Mouse (Mus musculus) MEL (cell line): Measurements from ENCODE around the gene Abcc2. TPM values are rescaled to one million over a fixed set of nuclear protein-coding genes. Genes with fewer than 3 reads are reported as not detected.

Experiments used
- DNase-seq: peaks from one replicate; pipeline ENCODE4 v3.0.0; 2011; ENCODE audit warnings: low read depth, low spot score
- H3K27ac ChIP-seq: 2 replicates; pipeline ENCODE4 v1.5.1; 2012; ENCODE audit warnings: low read depth, mild to moderate bottlenecking, control low read depth, low read length, moderate library complexity; ENCODE audit not compliant: control insufficient read depth
- H3K27me3 ChIP-seq, 2 experiments: fragments of 150-350 bp in 1 of 2; sonication (generic) in 1 of 2; 2 replicates each; pipeline ENCODE4 v1.6.1; 2012; ENCODE audit warnings: low read length in 2 of 2, mild to moderate bottlenecking in 2 of 2, improper control_type of control experiment in 1 of 2, moderate library complexity in 1 of 2; ENCODE audit not compliant: insufficient read depth in 2 of 2, control insufficient read depth in 1 of 2
- H3K36me3 ChIP-seq, 2 experiments: 2 replicates each; pipeline ENCODE4 v1.6.1; 2012 to 2014; ENCODE audit warnings: low read length in 2 of 2, improper control_type of control experiment in 1 of 2, inconsistent platforms in 1 of 2, mild to moderate bottlenecking in 1 of 2; ENCODE audit not compliant: insufficient read depth in 2 of 2, control insufficient read depth in 1 of 2
- H3K4me1 ChIP-seq, 2 experiments: fragments of 150-350 bp in 1 of 2; sonication (generic) in 1 of 2; 2 replicates each; pipeline ENCODE4 v1.6.1; 2012; ENCODE audit warnings: low read length in 2 of 2, improper control_type of control experiment in 1 of 2, mild to moderate bottlenecking in 1 of 2; ENCODE audit not compliant: insufficient read depth in 2 of 2, control insufficient read depth in 1 of 2
- H3K4me3 ChIP-seq, 2 experiments: fragments of 150-350 bp in 1 of 2; sonication (generic) in 1 of 2; 2 replicates each; pipeline ENCODE4 v1.5.1; 2012; ENCODE audit warnings: low read depth in 2 of 2, low read length in 2 of 2, mild to moderate bottlenecking in 2 of 2, moderate library complexity in 2 of 2, control low read depth in 1 of 2, improper control_type of control experiment in 1 of 2; ENCODE audit not compliant: control insufficient read depth in 1 of 2, insufficient read depth in 1 of 2
- H3K79me2 ChIP-seq: 2 replicates; pipeline ENCODE4 v1.6.1; 2012; ENCODE audit warnings: mild to moderate bottlenecking, low read length, moderate library complexity; ENCODE audit not compliant: control insufficient read depth, poor library complexity, insufficient read depth
- H3K9ac ChIP-seq: 2 replicates; pipeline ENCODE4 v1.6.1; 2012; ENCODE audit warnings: low read depth, mild to moderate bottlenecking, control low read depth, low read length, moderate library complexity; ENCODE audit not compliant: control insufficient read depth, poor library complexity, severe bottlenecking
- H3K9me3 ChIP-seq: fragments of 150-350 bp; sonication (generic); replicated peaks from 2 replicates; pipeline ENCODE4 v1.6.1; 2012; ENCODE audit warnings: mild to moderate bottlenecking, low read length, improper control_type of control experiment, moderate library complexity; ENCODE audit not compliant: insufficient read depth
- BHLHE40 ChIP-seq: IDR thresholded peaks from 2 replicates; pipeline ENCODE4 v1.6.1; 2012; ENCODE audit warnings: low read depth, mild to moderate bottlenecking, inconsistent platforms, low read length, improper control_type of control experiment, borderline replicate concordance
- CTCF ChIP-seq, 3 experiments: IDR thresholded peaks in 2 of 3; conservative IDR thresholded peaks in 1 of 3; 2 replicates each; pipeline ENCODE4 v1.5.1; 2011 to 2012; ENCODE audit warnings: low read length in 3 of 3, low read depth in 2 of 3, mild to moderate bottlenecking in 2 of 3, improper control_type of control experiment in 1 of 3, inconsistent platforms in 1 of 3, mixed read lengths in 1 of 3, moderate library complexity in 1 of 3; ENCODE audit not compliant: control insufficient read depth in 1 of 3, insufficient read depth in 1 of 3, poor library complexity in 1 of 3, severe bottlenecking in 1 of 3
- EP300 ChIP-seq, 2 experiments: IDR thresholded peaks; 2 replicates each; pipeline ENCODE4 v1.6.1; 2011; ENCODE audit warnings: improper control_type of control experiment in 2 of 2, low read length in 2 of 2, low read depth in 1 of 2, mild to moderate bottlenecking in 1 of 2
- GATA1 ChIP-seq: IDR thresholded peaks from 2 replicates; pipeline ENCODE4 v1.6.1; 2011; ENCODE audit warnings: low read depth, low read length, improper control_type of control experiment
- HCFC1 ChIP-seq: IDR thresholded peaks from 2 replicates; pipeline ENCODE4 v1.6.1; 2012; ENCODE audit warnings: low read depth, mild to moderate bottlenecking, inconsistent platforms, low read length, improper control_type of control experiment, moderate library complexity
- MAX ChIP-seq: IDR thresholded peaks from 2 replicates; pipeline ENCODE4 v1.6.1; 2011; ENCODE audit warnings: low read length, improper control_type of control experiment
- MAZ ChIP-seq: IDR thresholded peaks from 2 replicates; pipeline ENCODE4 v1.6.1; 2012; ENCODE audit warnings: low read depth, mild to moderate bottlenecking, inconsistent platforms, low read length, improper control_type of control experiment
- MYC ChIP-seq: IDR thresholded peaks from 2 replicates; pipeline ENCODE4 v1.6.1; 2011; ENCODE audit warnings: low read depth, mild to moderate bottlenecking, low read length, improper control_type of control experiment, moderate library complexity
- POLR2AphosphoS2 ChIP-seq: IDR thresholded peaks from 2 replicates; pipeline ENCODE4 v1.6.1; 2011; ENCODE audit warnings: low read length, improper control_type of control experiment
- POLR2AphosphoS5 ChIP-seq: IDR thresholded peaks from 2 replicates; pipeline ENCODE4 v1.6.1; 2012; ENCODE audit warnings: low read depth, borderline replicate concordance, mild to moderate bottlenecking, inconsistent platforms, low read length, moderate library complexity, mixed read lengths
- RCOR1 ChIP-seq: IDR thresholded peaks from 2 replicates; pipeline ENCODE4 v1.6.1; 2012; ENCODE audit warnings: low read depth, mild to moderate bottlenecking, inconsistent platforms, low read length, improper control_type of control experiment
- SIN3A ChIP-seq: IDR thresholded peaks from 2 replicates; pipeline ENCODE4 v1.6.1; 2012; ENCODE audit warnings: low read length, improper control_type of control experiment, inconsistent platforms
- TCF12 ChIP-seq: IDR thresholded peaks from 2 replicates; pipeline ENCODE4 v1.6.1; 2014; ENCODE audit warnings: low read depth, mild to moderate bottlenecking, inconsistent platforms, low read length, improper control_type of control experiment, moderate library complexity
- USF1 ChIP-seq: IDR thresholded peaks from 2 replicates; pipeline ENCODE4 v1.6.1; 2014; ENCODE audit warnings: low read depth, mild to moderate bottlenecking, inconsistent platforms, low read length, improper control_type of control experiment, moderate library complexity
- USF2 ChIP-seq, 2 experiments: IDR thresholded peaks; 2 replicates each; pipeline ENCODE4 v1.6.1; 2011 to 2012; ENCODE audit warnings: improper control_type of control experiment in 2 of 2, low read length in 2 of 2, borderline replicate concordance in 1 of 2, inconsistent platforms in 1 of 2, low read depth in 1 of 2, mild to moderate bottlenecking in 1 of 2; ENCODE audit not compliant: insufficient read depth in 1 of 2
- ZMIZ1 ChIP-seq: IDR thresholded peaks from 2 replicates; pipeline ENCODE4 v1.6.1; 2012; ENCODE audit warnings: low read depth, mild to moderate bottlenecking, inconsistent platforms, low read length, improper control_type of control experiment, moderate library complexity
- ZNF384 ChIP-seq: IDR thresholded peaks from 2 replicates; pipeline ENCODE4 v1.6.1; 2012; ENCODE audit warnings: low read depth, mild to moderate bottlenecking, inconsistent platforms, low read length, improper control_type of control experiment
- polyA plus RNA-seq, 2 experiments: library from polyadenylated mRNA; stranded (reverse) in 1 of 2; unstranded in 1 of 2; fragments of >175 nt in 1 of 2; fragments of >200 nt in 1 of 2; gene quantifications; 2 replicates each; pipeline versions ENCODE4 v1.2.1 to v1.2.4; 2012; ENCODE audit warnings: low replicate concordance in 2 of 2, low read depth in 1 of 2; ENCODE audit not compliant: insufficient read length in 2 of 2, insufficient read depth in 1 of 2, missing spikeins in 1 of 2
- total RNA-seq: library from RNA; depleted of rRNA; stranded (reverse); fragments of 300-350 nt; gene quantifications from 2 replicates; pipeline ENCODE4 v1.2.3, GENCODE M21; 2012

Abcc2 gene
- total and polyA plus RNA-seq, 3 experiments = 0.04 TPM; not detected in 2

GRCm38 (mm10) chr19:43745740-43746139, 36.3 kb upstream of the Abcc2 start:
- H3K9ac ChIP-seq = no peak overlapping the region
- H3K4me3 ChIP-seq = no peak overlapping the region
- DNase-seq = no peak
- peaks cover 7 to 9% of the 10 kb centered on the region in 2 experiments for H3K4me1 ChIP-seq
- no peaks in the 10 kb centered on the region for H3K27me3 ChIP-seq
- H3K27ac ChIP-seq = peak overlapping the region; percentile 9; the same call in 1 of the 2 replicates
- H3K36me3 ChIP-seq = peaks cover 20% of the 10 kb centered on the region in 2 experiments
- H3K79me2 ChIP-seq = no peaks in the 10 kb centered on the region
- no peaks in the 10 kb centered on the region for H3K9me3 ChIP-seq
- TF ChIP-seq MAZ (no peak), ZMIZ1 (no peak), RCOR1 (no peak; the same call in 1 of the 2 replicates), POLR2AphosphoS2 (0 out of 2 replicates have a peak, but pooled peaks have one; percentile 29), MAX (0 out of 2 replicates have a peak, but pooled peaks have one; percentile 19), BHLHE40 (peak; percentile 88), MYC (peak; percentile 44; the same call in 1 of the 2 replicates), TCF12 (0 out of 2 replicates have a peak, but pooled peaks have one; percentile 25), HCFC1 (no peak), SIN3A (0 out of 2 replicates have a peak, but pooled peaks have one; percentile 25), EP300 (IDR thresholded peaks at IDR 0.05; ENCODE audit: low read depth in 1 of 2, low read length in 2 of 2) (peak; percentile 44 to 48; a peak in 2 of 4 replicates), GATA1 (peak; percentile 66)

GRCm38 (mm10) chr19:43747877-43748276, 34.1 kb upstream of the Abcc2 start:
- DNase-seq = no peak
- TF ChIP-seq CTCF (IDR thresholded peaks at IDR 0.05 in 2 of 3, conservative IDR thresholded peaks at IDR 0.05 in 1 of 3; ENCODE audit: control insufficient read depth in 1 of 3, insufficient read depth in 1 of 3, low read depth in 2 of 3, low read length in 3 of 3, poor library complexity in 1 of 3, severe bottlenecking in 1 of 3) = no peak
- no peak for TF ChIP-seq POLR2AphosphoS5
- TF ChIP-seq MYC = no peak
- TF ChIP-seq RCOR1 = no peak
- no peak for TF ChIP-seq USF2 (IDR thresholded peaks at IDR 0.05; ENCODE audit: borderline replicate concordance in 1 of 2, insufficient read depth in 1 of 2, low read depth in 1 of 2, low read length in 2 of 2)
- no peak for TF ChIP-seq ZNF384
- TF ChIP-seq USF1 = no peak
- TF ChIP-seq MAZ = no peak
- Histone ChIP-seq H3K27me3 (no peaks in the 10 kb centered on the region), H3K27ac (no peak overlapping the region), H3K4me3 (no peak overlapping the region), H3K36me3 (peaks cover 20 to 28% of the 10 kb centered on the region in 2 experiments), H3K9me3 (no peaks in the 10 kb centered on the region), H3K9ac (no peak overlapping the region), H3K79me2 (peaks cover 13% of the 10 kb centered on the region), H3K4me1 (peaks cover 12% of the 10 kb centered on the region in 2 experiments)
